Mouse (Mus musculus): ENCODE results near the gene Praf2. TPM values are rescaled to one million over a fixed set of nuclear protein-coding genes. Genes with fewer than 3 reads are reported as not detected.
"Not testable (repeated sequence)": the region's sequence is repeated elsewhere in the genome, so short reads cannot be mapped to it uniquely, and the experiment has no call there.

Praf2 gene
- polyA plus RNA-seq, 1 experiment from 2014 or later = 132 TPM

DNA sequence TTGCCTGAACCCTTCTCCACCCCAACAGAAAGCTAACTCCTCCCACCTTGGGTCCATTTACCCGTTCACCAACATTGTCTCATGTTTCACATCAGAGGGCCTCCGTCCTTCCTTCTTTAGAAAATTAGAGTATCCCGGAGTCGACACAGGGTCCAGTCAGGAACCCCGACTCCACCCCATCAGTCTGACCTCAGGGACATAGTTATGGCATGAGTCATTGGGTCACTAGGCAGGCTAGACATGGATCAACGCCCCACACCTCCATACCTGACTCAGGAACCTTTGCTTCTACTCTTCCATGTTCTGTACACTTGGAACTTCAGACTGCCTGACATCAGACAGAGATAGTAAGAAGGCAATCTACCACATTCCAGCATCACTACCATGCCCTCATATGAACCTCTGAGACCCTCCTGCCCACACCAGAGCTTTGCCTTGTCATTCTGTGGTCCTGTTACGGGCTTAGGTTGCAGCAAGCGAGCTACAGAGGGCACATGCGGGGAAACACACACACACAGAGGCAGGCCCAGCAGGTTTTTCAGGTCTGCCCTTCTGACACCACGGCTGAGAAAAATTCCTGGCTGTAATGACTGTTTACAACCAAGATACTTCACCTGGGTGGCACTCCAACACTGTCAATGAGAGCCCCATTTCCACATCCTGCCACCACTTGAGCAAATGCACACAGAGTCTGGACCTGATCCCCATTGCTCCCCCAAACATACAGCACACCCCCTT, 12.0 kb downstream of the Praf2 start:
- Histone ChIP-seq H3K4me3 (replicated peaks) (no peak overlapping the region), H3K27me3 (replicated peaks) (no peaks in the 10 kb centered on the region), H3K36me3 (0 out of 2 replicates have a peak, but pooled peaks cover 8% of the 10 kb centered on the region), H3K27ac (replicated peaks) (no peak overlapping the region), H3K4me1 (no peaks in the 10 kb centered on the region), H3K4me2 (no peak overlapping the region), H3K9me3 (replicated peaks) (no peaks in the 10 kb centered on the region), H3K9ac (replicated peaks) (no peak overlapping the region)
- no peak for ATAC-seq (ENCODE audit: low FRiP score)
- WGBS = 66% methylated on average over 10 of the region's 10 CpGs

GRCm38 (mm10) chrX:7741103-7741502, 12.9 kb downstream of the Praf2 start:
- 80% methylated on average over 5 of the region's 5 CpGs for WGBS
- Histone ChIP-seq H3K27me3 (replicated peaks) (no peaks in the 10 kb centered on the region), H3K9me3 (replicated peaks) (no peaks in the 10 kb centered on the region), H3K27ac (replicated peaks) (no peak overlapping the region), H3K4me1 (0 out of 2 replicates have a peak, but pooled peaks cover 2% of the 10 kb centered on the region), H3K9ac (replicated peaks) (no peak overlapping the region), H3K4me3 (replicated peaks) (no peak overlapping the region), H3K36me3 (0 out of 2 replicates have a peak, but pooled peaks cover 8% of the 10 kb centered on the region), H3K4me2 (no peak overlapping the region)
- ATAC-seq (ENCODE audit: low FRiP score) = no peak

DNA sequence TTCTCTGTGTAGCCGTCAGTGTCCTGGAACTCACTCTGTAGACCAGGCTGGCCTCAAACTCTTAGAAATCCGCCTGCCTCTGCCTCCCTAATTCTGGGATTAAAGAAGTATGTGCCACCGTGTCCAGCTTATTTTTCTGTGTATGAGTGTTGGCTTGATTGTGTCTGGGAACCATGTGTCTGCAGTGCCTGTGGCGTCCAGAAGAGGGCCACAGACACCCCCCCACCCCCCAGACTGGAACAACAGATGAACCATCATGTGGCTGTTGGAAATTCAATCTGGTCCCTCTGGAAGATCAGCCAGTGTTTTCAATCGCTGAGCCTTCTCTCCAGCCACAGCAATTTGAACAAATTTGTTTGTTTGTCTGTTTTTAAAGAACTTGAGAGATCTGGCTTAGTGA, 15.2 kb downstream of the Praf2 start:
- WGBS = 65% methylated on average over 5 of the region's 5 CpGs

DNA sequence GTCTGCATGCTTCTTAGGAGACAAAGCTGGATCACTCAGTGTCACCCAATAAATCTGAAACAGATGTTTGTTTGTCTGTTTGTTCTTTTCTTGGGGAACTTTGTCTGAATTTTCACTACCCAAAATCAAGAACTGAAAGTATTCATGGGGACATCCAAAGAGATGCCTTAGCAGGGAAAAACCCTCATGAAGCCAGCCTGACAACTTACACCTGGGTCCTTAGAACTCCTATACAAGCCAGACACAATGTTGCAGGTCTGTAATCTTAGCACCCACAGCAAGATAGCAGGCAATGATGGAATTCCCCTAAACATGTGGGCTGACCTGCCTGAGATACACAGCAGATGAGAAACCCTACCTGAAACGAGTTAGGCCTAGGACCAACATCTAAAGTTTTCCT, 16.7 kb downstream of the Praf2 start:
- Histone ChIP-seq H3K36me3 (no peaks in the 10 kb centered on the region), H3K4me1 (peaks cover 10% of the 10 kb centered on the region), H3K9ac (replicated peaks) (no peak overlapping the region), H3K4me3 (replicated peaks) (no peak overlapping the region), H3K9me3 (replicated peaks) (no peaks in the 10 kb centered on the region), H3K27ac (replicated peaks) (no peak overlapping the region), H3K4me2 (no peak overlapping the region), H3K27me3 (replicated peaks) (no peaks in the 10 kb centered on the region)
- 57% methylated on average over 1 of the region's 1 CpGs for WGBS
- no peak for ATAC-seq (ENCODE audit: low FRiP score)

More for the DNA sequence above, 15.2 kb downstream of the Praf2 start:
- Histone ChIP-seq H3K4me2 (no peak overlapping the region), H3K27ac (replicated peaks) (no peak overlapping the region), H3K36me3 (no peaks in the 10 kb centered on the region), H3K27me3 (replicated peaks) (no peaks in the 10 kb centered on the region), H3K9ac (replicated peaks) (no peak overlapping the region), H3K4me3 (replicated peaks) (no peak overlapping the region), H3K4me1 (0 out of 2 replicates have a peak, but pooled peaks cover 2% of the 10 kb centered on the region), H3K9me3 (replicated peaks) (no peaks in the 10 kb centered on the region)
- no peak for ATAC-seq (ENCODE audit: low FRiP score)

- Histone ChIP-seq H3K36me3 (no peaks in the 10 kb centered on the region), H3K4me3 (replicated peaks) (no peak overlapping the region), H3K9ac (replicated peaks) (no peak overlapping the region), H3K9me3 (replicated peaks) (no peaks in the 10 kb centered on the region), H3K27ac (replicated peaks) (no peak overlapping the region), H3K4me1 (peaks cover 10% of the 10 kb centered on the region), H3K4me2 (no peak overlapping the region), H3K27me3 (replicated peaks) (no peaks in the 10 kb centered on the region)
- WGBS = 94% methylated on average over 8 of the region's 8 CpGs
- ATAC-seq (ENCODE audit: low FRiP score) = no peak
Observed at GRCm38 (mm10) chrX:7745429-7745828, 17.2 kb downstream of the Praf2 start.

- H3K4me1 ChIP-seq = peaks cover 10% of the 10 kb centered on the region
- peak within 1 kb of the TSS; percentile 54 for H3K4me2 ChIP-seq
- H3K9me3 ChIP-seq (replicated peaks) = no peaks in the 10 kb centered on the region
- no peaks in the 10 kb centered on the region for H3K27me3 ChIP-seq (replicated peaks)
- H3K27ac ChIP-seq (replicated peaks) = peak within 1 kb of the TSS; percentile 76
- peak within 1 kb of the TSS; percentile 64 for H3K9ac ChIP-seq (replicated peaks)
- H3K36me3 ChIP-seq = no peaks in the 10 kb centered on the region
- peak; percentile 90 for ATAC-seq (ENCODE audit: low FRiP score)
- peak within 1 kb of the TSS; percentile 63 for H3K4me3 ChIP-seq (replicated peaks)
- WGBS = 10% methylated on average over 44 of the region's 56 CpGs
Observed at GRCm38 (mm10) chrX:7750432-7751116, 22.3 kb downstream of the Praf2 start, which contains the start of gene Ccdc120. TSS of gene Ccdc120 (minus strand) at chrX:7750905.

GRCm38 (mm10) chrX:7753627-7754026, 25.4 kb downstream of the Praf2 start:
- WGBS = 27% methylated on average over 3 of the region's 3 CpGs
- H3K27me3 ChIP-seq (replicated peaks); ATAC-seq (ENCODE audit: low FRiP score); H3K4me1 ChIP-seq; H3K36me3 ChIP-seq; H3K9me3 ChIP-seq (replicated peaks); H3K4me2 ChIP-seq; H3K27ac ChIP-seq (replicated peaks); H3K9ac ChIP-seq (replicated peaks); H3K4me3 ChIP-seq (replicated peaks): not testable (repeated sequence)

DNA sequence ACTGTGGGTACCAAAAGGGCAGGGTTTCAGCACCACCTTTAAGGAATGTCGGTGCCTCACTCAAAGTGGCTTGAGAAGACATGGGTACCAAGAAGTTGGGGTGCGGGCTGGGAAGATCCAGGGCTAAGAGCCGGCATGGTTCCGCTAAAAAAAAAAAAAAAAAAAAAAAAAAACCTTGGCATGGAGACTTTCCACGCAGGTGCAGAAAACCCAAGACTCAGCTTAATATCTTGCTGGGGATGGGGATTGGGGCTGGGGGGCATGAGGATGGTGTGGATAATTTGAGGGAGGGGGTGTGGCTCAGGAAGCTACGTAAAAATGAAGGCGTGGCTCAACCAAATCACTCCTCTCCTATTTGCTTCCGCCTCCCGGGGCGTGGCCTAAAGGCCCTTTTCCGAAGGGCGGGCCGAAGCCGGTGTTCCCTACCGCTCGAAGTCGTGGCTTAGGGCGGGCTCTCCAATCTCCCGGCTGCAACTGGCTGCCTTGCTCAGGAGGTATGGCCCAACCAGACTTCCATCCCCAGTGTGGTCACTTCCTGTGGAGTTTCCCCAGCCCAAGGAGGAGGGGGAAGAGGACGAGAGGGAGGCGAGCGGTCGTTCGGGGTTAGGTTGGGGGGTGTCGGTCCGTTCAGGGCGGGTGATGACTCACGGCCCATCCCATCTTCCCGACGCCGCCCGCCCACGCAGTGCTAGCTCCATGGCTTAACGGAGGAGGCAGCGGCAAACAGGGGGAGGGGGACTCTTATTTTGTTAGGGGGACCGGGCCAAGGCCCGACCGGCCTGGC, 34.1 kb downstream of the Praf2 start, which contains the start of gene Tfe3:
Tfe3 (plus strand) TSS at position 424 of the 784 bp plus-strand sequence.
- H3K9me3 ChIP-seq (replicated peaks) = no peaks in the 10 kb centered on the region
- H3K36me3 ChIP-seq = peaks cover 2% of the 10 kb centered on the region
- H3K4me1 ChIP-seq = peaks cover 27% of the 10 kb centered on the region
- H3K9ac ChIP-seq (replicated peaks) = peak within 1 kb of the TSS; percentile 57
- 20% methylated on average over 34 of the region's 38 CpGs for WGBS
- H3K27me3 ChIP-seq (replicated peaks) = no peaks in the 10 kb centered on the region
- H3K27ac ChIP-seq (replicated peaks) = peak within 1 kb of the TSS; percentile 72
- H3K4me3 ChIP-seq (replicated peaks) = peak within 1 kb of the TSS; percentile 61
- H3K4me2 ChIP-seq = peak within 1 kb of the TSS; percentile 63
- ATAC-seq (ENCODE audit: low FRiP score) = peak; percentile 95

DNA sequence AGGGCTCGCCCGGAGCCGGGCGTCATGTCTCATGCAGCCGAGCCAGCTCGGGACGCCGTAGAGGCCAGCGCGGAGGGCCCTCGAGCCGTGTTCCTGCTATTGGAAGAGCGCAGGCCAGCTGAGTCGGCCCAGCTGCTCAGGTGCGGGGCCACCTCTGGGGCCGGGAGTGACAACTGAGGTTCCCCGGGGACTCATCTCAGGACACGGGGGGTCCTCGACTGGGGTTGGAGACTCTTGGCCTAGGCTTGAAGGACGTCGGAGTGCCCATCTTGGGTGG, 34.6 kb downstream of the Praf2 start:
- Histone ChIP-seq H3K9ac (replicated peaks) (peak overlapping the region; percentile 57), H3K27me3 (replicated peaks) (no peaks in the 10 kb centered on the region), H3K4me3 (replicated peaks) (peak overlapping the region; percentile 61), H3K9me3 (replicated peaks) (no peaks in the 10 kb centered on the region), H3K4me1 (peaks cover 27% of the 10 kb centered on the region), H3K4me2 (peak overlapping the region; percentile 63), H3K27ac (replicated peaks) (peak overlapping the region; percentile 72), H3K36me3 (peaks cover 7% of the 10 kb centered on the region)
- ATAC-seq (ENCODE audit: low FRiP score) = peak; percentile 37; the same call in 1 of the 2 replicates
- 35% methylated on average over 21 of the region's 21 CpGs for WGBS

GRCm38 (mm10) chrX:7763631-7764393, 35.6 kb downstream of the Praf2 start:
- 18% methylated on average over 22 of the region's 22 CpGs for WGBS
- H3K9me3 ChIP-seq (replicated peaks) = no peaks in the 10 kb centered on the region
- H3K9ac ChIP-seq (replicated peaks) = peak overlapping the region; percentile 57
- peak overlapping the region; percentile 61 for H3K4me3 ChIP-seq (replicated peaks)
- peak overlapping the region; percentile 63 for H3K4me2 ChIP-seq
- H3K27me3 ChIP-seq (replicated peaks) = no peaks in the 10 kb centered on the region
- no peak for ATAC-seq (ENCODE audit: low FRiP score)
- peaks cover 8% of the 10 kb centered on the region for H3K36me3 ChIP-seq
- H3K27ac ChIP-seq (replicated peaks) = no peak overlapping the region
- peaks cover 27% of the 10 kb centered on the region for H3K4me1 ChIP-seq

GRCm38 (mm10) chrX:7764657-7765280, 36.5 kb downstream of the Praf2 start:
- Histone ChIP-seq H3K27ac (replicated peaks) (no peak overlapping the region), H3K4me3 (replicated peaks) (peak overlapping the region; percentile 61), H3K9me3 (replicated peaks) (no peaks in the 10 kb centered on the region), H3K36me3 (peaks cover 12% of the 10 kb centered on the region), H3K4me2 (peak overlapping the region; percentile 63), H3K9ac (replicated peaks) (no peak overlapping the region), H3K27me3 (replicated peaks) (no peaks in the 10 kb centered on the region), H3K4me1 (peaks cover 27% of the 10 kb centered on the region)
- ATAC-seq (ENCODE audit: low FRiP score) = no peak
- WGBS = 19% methylated on average over 9 of the region's 9 CpGs
